Mouse (Mus musculus): ENCODE results near the gene Dcaf17. TPM values are rescaled to one million over a fixed set of nuclear protein-coding genes. Genes with fewer than 3 reads are reported as not detected.
A peak's percentile ranks its signal among the peaks of the same experiment; 100 is the strongest.

The Dcaf17 gene
- total RNA-seq (2018; cell fraction: chromatin; rRNA removed): 10 to 100 TPM in 24 of 26 experiments, 1 to 10 TPM in 2; 8.0 to 73.9 (median 36.3) TPM
- total RNA-seq (2018; cell fraction: cytosol; rRNA removed): 10 to 100 TPM in 16 of 26 experiments, 1 to 10 TPM in 10; 5.6 to 13.2 (median 10.7) TPM
- total RNA-seq (2018; cell fraction: nucleus; rRNA removed): 10 to 100 TPM in 20 of 26 experiments, 1 to 10 TPM in 6; 6.1 to 57.5 (median 22.0) TPM
- polyA plus RNA-seq (2018): 7.1 to 9.2 TPM (median 8.6 TPM) in 3 replicates

- peaks cover 42% of the 10 kb centered on the region for H3K79me2 ChIP-seq (ENCODE audit: inconsistent target)
- H3K4me3 ChIP-seq (ENCODE audit: inconsistent target): peak within 1 kb of the TSS; percentile 89
- under 1% methylated on average over 57 of the region's 57 CpGs for WGBS (ENCODE audit: missing documents)
- H3K27ac ChIP-seq: peak within 1 kb of the TSS; percentile 47
- peaks cover 18% of the 10 kb centered on the region; the same call in 1 of the 2 replicates for H3K36me3 ChIP-seq (ENCODE audit: inconsistent target)
Observed at GRCm38 (mm10) chr2:71055300-71056114, at the start of gene Dcaf17, which contains the start of gene Mettl8. TSS of gene Dcaf17 (plus strand) at chr2:71055328. TSS of gene Mettl8 (minus strand) at chr2:71055583.

- H3K4me3 ChIP-seq (ENCODE audit: inconsistent target): no peak overlapping the region
- no peaks in the 10 kb centered on the region for H3K79me2 ChIP-seq (ENCODE audit: inconsistent target)
- no peak overlapping the region for H3K27ac ChIP-seq
- H3K36me3 ChIP-seq (ENCODE audit: inconsistent target): no peaks in the 10 kb centered on the region
- WGBS (ENCODE audit: missing documents): 100% methylated on average over 1 of the region's 1 CpGs
Observed at GRCm38 (mm10) chr2:71011816-71012215, 43.3 kb upstream of the Dcaf17 start.

GRCm38 (mm10) chr2:71013521-71013920 lies 41.6 kb upstream of the Dcaf17 start:
- no peak overlapping the region for H3K27ac ChIP-seq
- H3K4me3 ChIP-seq (ENCODE audit: inconsistent target): no peak overlapping the region
- no peaks in the 10 kb centered on the region for H3K36me3 ChIP-seq (ENCODE audit: inconsistent target)
- WGBS (ENCODE audit: missing documents): 97% methylated on average over 7 of the region's 7 CpGs
- no peaks in the 10 kb centered on the region for H3K79me2 ChIP-seq (ENCODE audit: inconsistent target)

GRCm38 (mm10) chr2:71019277-71019676 lies 35.9 kb upstream of the Dcaf17 start:
- 93% methylated on average over 9 of the region's 9 CpGs for WGBS (ENCODE audit: missing documents)
- Histone ChIP-seq H3K36me3 (ENCODE audit: inconsistent target) (no peaks in the 10 kb centered on the region), H3K79me2 (ENCODE audit: inconsistent target) (no peaks in the 10 kb centered on the region), H3K4me3 (ENCODE audit: inconsistent target) (no peak overlapping the region), H3K27ac (peak overlapping the region; percentile 10)

DNA sequence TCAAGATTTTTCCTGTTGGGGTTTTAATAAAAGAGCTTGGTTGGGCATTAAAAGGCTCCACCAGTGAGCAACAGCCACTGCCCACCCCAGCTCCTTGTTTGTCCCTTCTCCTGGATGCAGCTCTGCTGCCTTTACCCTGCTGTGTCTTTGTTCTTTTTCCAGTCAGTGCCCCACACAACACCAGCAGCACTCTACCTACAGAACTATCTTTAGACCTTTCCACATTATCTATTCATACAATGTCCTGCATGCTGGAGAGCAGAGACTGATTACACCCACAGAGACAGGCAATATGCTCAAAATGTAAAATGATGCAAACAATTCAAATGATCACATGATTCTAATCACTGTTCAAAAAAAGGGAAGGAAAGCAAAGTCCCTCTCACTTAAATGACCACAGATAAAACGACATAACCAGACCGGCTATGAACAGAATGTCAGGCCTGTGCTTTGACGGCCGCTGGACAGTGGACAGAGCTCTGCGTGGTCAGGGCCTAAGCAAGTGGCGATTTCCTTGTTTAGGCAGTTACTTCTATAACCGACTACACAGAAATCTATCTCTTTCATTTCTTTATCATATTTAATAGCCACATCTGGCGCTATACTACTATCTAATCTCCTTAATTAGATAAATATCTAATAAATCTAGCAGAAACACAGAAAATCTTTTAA lies 35.3 kb upstream of the Dcaf17 start:
- Histone ChIP-seq H3K79me2 (ENCODE audit: inconsistent target) (no peaks in the 10 kb centered on the region), H3K4me3 (ENCODE audit: inconsistent target) (no peak overlapping the region), H3K36me3 (ENCODE audit: inconsistent target) (no peaks in the 10 kb centered on the region), H3K27ac (peak overlapping the region; percentile 10)
- WGBS (ENCODE audit: missing documents): 72% methylated on average over 8 of the region's 8 CpGs

- no peak overlapping the region for H3K4me3 ChIP-seq (ENCODE audit: inconsistent target)
- 94% methylated on average over 7 of the region's 8 CpGs for WGBS (ENCODE audit: missing documents)
- H3K36me3 ChIP-seq (ENCODE audit: inconsistent target): no peaks in the 10 kb centered on the region
- no peaks in the 10 kb centered on the region for H3K79me2 ChIP-seq (ENCODE audit: inconsistent target)
- H3K27ac ChIP-seq: no peak overlapping the region
Observed at GRCm38 (mm10) chr2:71020674-71021073, 34.5 kb upstream of the Dcaf17 start.

DNA sequence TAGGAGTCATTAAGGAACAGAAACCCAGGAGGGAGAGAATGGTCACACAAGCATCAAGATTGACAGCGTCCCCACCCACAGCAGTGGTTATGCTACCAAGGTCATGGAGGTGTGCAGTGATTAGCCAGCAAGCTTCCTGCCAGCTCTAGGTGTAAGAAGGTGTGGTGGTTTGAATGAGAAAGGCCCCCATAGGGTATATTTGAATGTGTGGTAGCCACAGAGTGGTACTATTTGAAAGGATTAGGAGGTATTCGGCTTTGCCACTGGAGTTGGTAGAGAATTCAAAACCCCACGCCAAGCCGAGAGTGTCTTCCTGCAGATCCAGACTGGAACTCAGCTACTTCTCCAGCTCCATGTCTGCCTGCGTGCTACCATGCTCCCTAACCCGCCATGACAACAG lies 32.1 kb upstream of the Dcaf17 start:
- WGBS (ENCODE audit: missing documents): 89% methylated on average over 6 of the region's 6 CpGs
- H3K79me2 ChIP-seq (ENCODE audit: inconsistent target): no peaks in the 10 kb centered on the region
- no peak overlapping the region for H3K4me3 ChIP-seq (ENCODE audit: inconsistent target)
- no peak overlapping the region for H3K27ac ChIP-seq
- H3K36me3 ChIP-seq (ENCODE audit: inconsistent target): no peaks in the 10 kb centered on the region

DNA sequence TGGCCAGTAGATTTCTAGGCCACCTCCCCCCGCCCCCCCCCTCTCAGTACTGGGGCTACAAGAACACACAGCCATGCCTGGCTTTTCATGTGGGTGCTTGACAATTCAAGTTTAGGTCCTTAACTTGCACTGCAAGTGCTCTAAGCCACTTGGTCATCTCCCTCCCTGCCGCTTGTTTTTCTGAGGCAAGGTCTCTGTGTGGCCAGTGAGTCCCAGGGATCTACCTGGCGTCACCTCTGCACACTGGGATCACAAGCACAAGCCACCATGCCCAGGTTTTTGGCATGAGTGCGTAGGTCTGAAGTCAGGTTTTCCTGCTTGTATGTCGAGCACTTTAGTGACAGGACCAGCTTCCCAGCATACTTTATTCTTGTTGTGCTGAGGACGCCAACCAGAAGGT lies 31.1 kb upstream of the Dcaf17 start:
- no peaks in the 10 kb centered on the region for H3K79me2 ChIP-seq (ENCODE audit: inconsistent target)
- 94% methylated on average over 6 of the region's 6 CpGs for WGBS (ENCODE audit: missing documents)

GRCm38 (mm10) chr2:71025576-71026315 lies 29.4 kb upstream of the Dcaf17 start:
- H3K4me3 ChIP-seq (ENCODE audit: inconsistent target): no peak overlapping the region
- 0 out of 2 replicates have a peak overlapping the region, but pooled peaks have one; percentile 14 for H3K27ac ChIP-seq
- H3K79me2 ChIP-seq (ENCODE audit: inconsistent target): no peaks in the 10 kb centered on the region
- WGBS (ENCODE audit: missing documents): 59% methylated on average over 12 of the region's 12 CpGs
- no peaks in the 10 kb centered on the region for H3K36me3 ChIP-seq (ENCODE audit: inconsistent target)

More for the DNA sequence above, 31.1 kb upstream of the Dcaf17 start:
- Histone ChIP-seq H3K4me3 (ENCODE audit: inconsistent target) (no peak overlapping the region), H3K36me3 (ENCODE audit: inconsistent target) (no peaks in the 10 kb centered on the region), H3K27ac (no peak overlapping the region)

DNA sequence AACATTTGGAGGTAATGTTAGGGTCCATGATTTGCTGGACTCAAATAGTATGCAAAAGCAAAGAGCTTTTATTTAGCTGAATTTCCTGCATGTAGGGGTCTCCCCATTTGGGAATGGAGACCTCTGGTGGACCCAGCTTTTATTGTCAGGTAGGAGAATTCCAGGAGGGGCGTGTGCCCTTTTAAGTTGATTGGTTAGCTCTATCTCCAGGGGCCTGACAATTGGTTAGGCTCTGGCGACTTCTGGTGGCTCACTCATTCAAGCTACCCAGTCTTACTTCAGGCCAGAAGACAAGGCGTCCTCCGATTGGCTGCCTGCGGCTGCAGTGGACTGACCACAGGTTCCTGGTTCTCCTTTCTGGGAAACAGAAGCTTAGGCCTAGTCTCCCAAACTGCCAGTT lies 28.3 kb upstream of the Dcaf17 start:
- no peaks in the 10 kb centered on the region for H3K36me3 ChIP-seq (ENCODE audit: inconsistent target)
- 58% methylated on average over 5 of the region's 5 CpGs for WGBS (ENCODE audit: missing documents)
- no peaks in the 10 kb centered on the region for H3K79me2 ChIP-seq (ENCODE audit: inconsistent target)
- H3K4me3 ChIP-seq (ENCODE audit: inconsistent target): no peak overlapping the region
- H3K27ac ChIP-seq: no peak overlapping the region

DNA sequence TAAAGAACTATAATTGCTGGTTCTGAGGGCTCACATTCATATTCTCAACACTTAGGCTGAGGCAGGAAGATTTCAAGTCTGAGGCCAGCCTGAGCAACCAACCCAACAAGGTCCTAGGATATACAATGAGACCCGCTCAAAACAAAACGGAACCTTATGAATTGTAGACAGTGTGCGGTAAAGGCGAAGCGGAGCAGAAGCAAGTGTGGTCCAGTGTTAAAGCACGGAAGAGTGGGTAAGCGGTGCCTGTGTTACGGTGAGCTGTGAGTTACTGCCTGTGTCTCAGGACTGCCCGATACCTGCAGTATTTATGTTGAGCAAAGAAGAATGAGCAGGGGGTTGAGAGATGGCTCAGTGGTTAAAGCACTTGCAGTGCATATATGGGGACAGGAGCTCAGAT lies 27.5 kb upstream of the Dcaf17 start:
- no peak overlapping the region for H3K4me3 ChIP-seq (ENCODE audit: inconsistent target)
- 97% methylated on average over 9 of the region's 9 CpGs for WGBS (ENCODE audit: missing documents)
- no peak overlapping the region for H3K27ac ChIP-seq
- no peaks in the 10 kb centered on the region for H3K36me3 ChIP-seq (ENCODE audit: inconsistent target)
- no peaks in the 10 kb centered on the region for H3K79me2 ChIP-seq (ENCODE audit: inconsistent target)

GRCm38 (mm10) chr2:71030663-71031062 lies 24.5 kb upstream of the Dcaf17 start:
- no peak overlapping the region for H3K4me3 ChIP-seq (ENCODE audit: inconsistent target)
- no peaks in the 10 kb centered on the region for H3K79me2 ChIP-seq (ENCODE audit: inconsistent target)
- no peaks in the 10 kb centered on the region for H3K36me3 ChIP-seq (ENCODE audit: inconsistent target)
- H3K27ac ChIP-seq: no peak overlapping the region
- WGBS (ENCODE audit: missing documents): 85% methylated on average over 2 of the region's 2 CpGs

GRCm38 (mm10) chr2:71031973-71032794 lies 22.9 kb upstream of the Dcaf17 start:
- 28% methylated on average over 18 of the region's 18 CpGs for WGBS (ENCODE audit: missing documents)
- Histone ChIP-seq H3K27ac (no peak overlapping the region), H3K79me2 (ENCODE audit: inconsistent target) (no peaks in the 10 kb centered on the region), H3K36me3 (ENCODE audit: inconsistent target) (no peaks in the 10 kb centered on the region), H3K4me3 (ENCODE audit: inconsistent target) (no peak overlapping the region)

- Histone ChIP-seq H3K79me2 (ENCODE audit: inconsistent target) (no peaks in the 10 kb centered on the region), H3K36me3 (ENCODE audit: inconsistent target) (no peaks in the 10 kb centered on the region), H3K27ac (no peak overlapping the region), H3K4me3 (ENCODE audit: inconsistent target) (no peak overlapping the region)
- 95% methylated on average over 4 of the region's 4 CpGs for WGBS (ENCODE audit: missing documents)
Observed at GRCm38 (mm10) chr2:71033014-71033413, 22.1 kb upstream of the Dcaf17 start.

Measured in macrophage (primary cell).